Mouse (Mus musculus) kidney, adult 2 months (tissue): ENCODE measurements around the gene Camk2d.

ENCODE experiments used
- CTCF ChIP-seq: fragments of 200-500 bp; conservative IDR thresholded peaks from 2 replicates; pipeline ENCODE4 v1.5.1; 2011; ENCODE audit warnings: low read depth, mild to moderate bottlenecking, control low read depth, low read length, moderate library complexity, mixed read lengths; ENCODE audit not compliant: insufficient read depth, insufficient read length
- POLR2A ChIP-seq: fragments of 200-500 bp; IDR thresholded peaks from one replicate; pipeline ENCODE4 v1.6.1; 2011; ENCODE audit warnings: low read depth, low read length, control low read depth

DNA sequence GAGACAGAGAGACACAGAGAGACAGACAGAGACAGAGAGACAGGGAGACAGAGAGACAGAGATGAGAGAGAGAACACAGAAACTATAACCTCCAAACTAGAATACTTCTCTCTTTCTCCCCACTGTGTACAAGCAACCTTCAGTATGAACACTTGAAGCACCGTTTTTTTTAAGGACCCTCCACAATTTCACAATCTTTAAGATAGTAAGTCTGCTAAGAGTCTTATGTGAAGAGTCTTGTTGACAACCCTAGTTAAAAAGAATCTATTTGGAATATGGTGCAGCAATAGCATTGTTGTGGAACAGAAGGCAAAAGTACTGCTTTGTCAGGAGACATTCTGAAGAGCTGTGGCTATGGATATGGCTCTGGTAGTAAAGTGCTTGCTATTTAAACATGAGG, 274.6 kb downstream of the Camk2d start:
- TF ChIP-seq CTCF, result no peak
- TF ChIP-seq POLR2A, result no peak
